Mouse (Mus musculus): ENCODE measurements around the gene Vmn1r206.
"Not testable (repeated sequence)": the region's sequence is repeated elsewhere in the genome, so short reads cannot be mapped to it uniquely, and the experiment has no call there.

Vmn1r206 gene

GRCm38 (mm10) chr13:22624151-22624550, at the start of gene Vmn1r206:
Gene Vmn1r206, minus strand, starts transcription at chr13:22624251.
- not testable (repeated sequence) for DNase-seq (ENCODE audit: low spot score)

- no peak for DNase-seq (ENCODE audit: low spot score)
Observed at GRCm38 (mm10) chr13:22592900-22593299, 31.2 kb downstream of the Vmn1r206 start, which contains the start of gene Vmn1r205. Gene Vmn1r205, minus strand, starts transcription at chr13:22593000.

- DNase-seq (ENCODE audit: low spot score): not testable (repeated sequence)
Observed at GRCm38 (mm10) chr13:22583336-22583735, 40.7 kb downstream of the Vmn1r206 start.

GRCm38 (mm10) chr13:22574911-22575310, 49.1 kb downstream of the Vmn1r206 start:
- not testable (repeated sequence) for DNase-seq (ENCODE audit: low spot score)
